Mouse (Mus musculus): Measurements from ENCODE around the gene Gm4737. TPM values are rescaled to one million over a fixed set of nuclear protein-coding genes. Genes with fewer than 3 reads are reported as not detected.

The Gm4737 gene
- total RNA-seq (2017): 16.9 and 25.5 TPM in 2 replicates

- peak; percentile 63; the same call in 1 of the 2 replicates for ATAC-seq (replicated peaks; ENCODE audit: low read depth, poor library complexity, severe bottlenecking)
These were observed at the start of gene Gm4737 for GRCm38 (mm10) chr16:46154832-46155231. Gene Gm4737 (minus strand): TSS chr16:46155077.

- ATAC-seq (replicated peaks; ENCODE audit: low read depth, poor library complexity, severe bottlenecking): no peak
These were observed 40.9 kb upstream of the Gm4737 start for GRCm38 (mm10) chr16:46195792-46196191.

GRCm38 (mm10) chr16:46183096-46183495 lies 28.2 kb upstream of the Gm4737 start:
- ATAC-seq (replicated peaks; ENCODE audit: low read depth, poor library complexity, severe bottlenecking): no peak

GRCm38 (mm10) chr16:46178121-46178801 lies 23.4 kb upstream of the Gm4737 start:
- 0 out of 2 replicates have a peak, but pooled peaks have one; percentile 32 for ATAC-seq (replicated peaks; ENCODE audit: low read depth, poor library complexity, severe bottlenecking)

GRCm38 (mm10) chr16:46173039-46173438 lies 18.2 kb upstream of the Gm4737 start:
- ATAC-seq (replicated peaks; ENCODE audit: low read depth, poor library complexity, severe bottlenecking): no peak

- no peak for ATAC-seq (replicated peaks; ENCODE audit: low read depth, poor library complexity, severe bottlenecking)
These were observed 12.1 kb upstream of the Gm4737 start for GRCm38 (mm10) chr16:46166971-46167370.

- ATAC-seq (replicated peaks; ENCODE audit: low read depth, poor library complexity, severe bottlenecking): no peak
These were observed 10.4 kb upstream of the Gm4737 start for GRCm38 (mm10) chr16:46165305-46165704.

GRCm38 (mm10) chr16:46151141-46151540 lies 3.7 kb downstream of the Gm4737 start:
- ATAC-seq (replicated peaks; ENCODE audit: low read depth, poor library complexity, severe bottlenecking): peak; percentile 48; the same call in 1 of the 2 replicates

GRCm38 (mm10) chr16:46148661-46149341 lies 6.1 kb downstream of the Gm4737 start:
- peak; percentile 88 for ATAC-seq (replicated peaks; ENCODE audit: low read depth, poor library complexity, severe bottlenecking)

- ATAC-seq (replicated peaks; ENCODE audit: low read depth, poor library complexity, severe bottlenecking): no peak
These were observed 7.9 kb downstream of the Gm4737 start for GRCm38 (mm10) chr16:46146962-46147361.

- ATAC-seq (replicated peaks; ENCODE audit: low read depth, poor library complexity, severe bottlenecking): no peak
These were observed 32.6 kb downstream of the Gm4737 start for GRCm38 (mm10) chr16:46122238-46122637.

- ATAC-seq (replicated peaks; ENCODE audit: low read depth, poor library complexity, severe bottlenecking): peak; percentile 62; the same call in 1 of the 2 replicates
These were observed 33.5 kb downstream of the Gm4737 start for GRCm38 (mm10) chr16:46121420-46121819.

GRCm38 (mm10) chr16:46120607-46121006 lies 34.3 kb downstream of the Gm4737 start:
- ATAC-seq (replicated peaks; ENCODE audit: low read depth, poor library complexity, severe bottlenecking): peak; percentile 55

GRCm38 (mm10) chr16:46120020-46120419 lies 34.9 kb downstream of the Gm4737 start, which contains the start of gene Cd96:
Gene Cd96 (minus strand): TSS chr16:46120251.
- peak; percentile 80 for ATAC-seq (replicated peaks; ENCODE audit: low read depth, poor library complexity, severe bottlenecking)

- ATAC-seq (replicated peaks; ENCODE audit: low read depth, poor library complexity, severe bottlenecking): no peak
These were observed 37.2 kb downstream of the Gm4737 start for GRCm38 (mm10) chr16:46117645-46118044.

- ATAC-seq (replicated peaks; ENCODE audit: low read depth, poor library complexity, severe bottlenecking): no peak
These were observed 40.1 kb downstream of the Gm4737 start for GRCm38 (mm10) chr16:46114727-46115126.

- no peak for ATAC-seq (replicated peaks; ENCODE audit: low read depth, poor library complexity, severe bottlenecking)
These were observed 45.3 kb downstream of the Gm4737 start for GRCm38 (mm10) chr16:46109536-46109935.

- 0 out of 2 replicates have a peak, but pooled peaks have one; percentile 25 for ATAC-seq (replicated peaks; ENCODE audit: low read depth, poor library complexity, severe bottlenecking)
These were observed 47.4 kb downstream of the Gm4737 start for GRCm38 (mm10) chr16:46107431-46107830.

- no peak for ATAC-seq (replicated peaks; ENCODE audit: low read depth, poor library complexity, severe bottlenecking)
These were observed 50.4 kb downstream of the Gm4737 start for GRCm38 (mm10) chr16:46104491-46104890.

Data from common myeloid progenitor, adult 5-6 weeks (primary cell).